Mouse (Mus musculus): ENCODE data around the gene Esr1. TPM values are rescaled to one million over a fixed set of nuclear protein-coding genes. Genes with fewer than 3 reads are reported as not detected.

The Esr1 gene
- polyA plus RNA-seq, 1 experiment from 2014 or later, result 0.05 TPM

DNA sequence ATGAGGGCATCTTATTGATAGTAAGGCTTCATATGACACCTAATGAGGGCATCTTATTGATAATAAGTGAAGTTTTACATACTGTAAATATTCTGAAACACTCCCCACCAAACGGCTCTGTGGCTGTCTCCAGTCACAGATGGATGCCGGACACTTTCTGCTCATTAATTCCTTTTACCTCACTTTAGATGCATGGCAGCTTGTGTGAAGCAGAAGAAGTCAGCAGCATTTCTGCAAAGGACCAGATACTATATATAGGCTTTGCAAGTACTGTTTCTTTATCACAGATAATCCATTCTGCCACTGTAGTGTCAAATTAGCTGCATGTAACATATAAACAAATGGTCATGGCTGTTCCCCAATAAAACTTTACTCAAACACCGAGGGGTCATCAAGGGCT, 274.1 kb downstream of the Esr1 start:
- H3K4me1 ChIP-seq (replicated peaks; ENCODE audit: control insufficient read depth, insufficient read depth, low read length), result no peaks in the 10 kb centered on the region
- ATAC-seq (replicated peaks; ENCODE audit: low FRiP score), result no peak
- no peaks in the 10 kb centered on the region for H3K36me3 ChIP-seq (ENCODE audit: control insufficient read depth, insufficient read depth, low read length)
- no peak overlapping the region for H3K9ac ChIP-seq (ENCODE audit: low read depth, low read length)
- no peaks in the 10 kb centered on the region for H3K27me3 ChIP-seq (replicated peaks; ENCODE audit: control insufficient read depth, insufficient read depth, low read length)
- WGBS, result 78% methylated on average over 3 of the region's 3 CpGs
- no peak overlapping the region for H3K4me2 ChIP-seq
- DNase-seq (ENCODE audit: low spot score), result no peak
- no peak overlapping the region for H3K27ac ChIP-seq (ENCODE audit: low read depth, low read length)
- no peak overlapping the region for H3K4me3 ChIP-seq (ENCODE audit: low read depth, low read length)
- H3K9me3 ChIP-seq (ENCODE audit: control insufficient read depth, low read length), result no peaks in the 10 kb centered on the region

GRCm38 (mm10) chr10:4885961-4886360, 274.6 kb downstream of the Esr1 start:
- no peaks in the 10 kb centered on the region for H3K9me3 ChIP-seq (ENCODE audit: control insufficient read depth, low read length)
- no peaks in the 10 kb centered on the region for H3K4me1 ChIP-seq (replicated peaks; ENCODE audit: control insufficient read depth, insufficient read depth, low read length)
- H3K27me3 ChIP-seq (replicated peaks; ENCODE audit: control insufficient read depth, insufficient read depth, low read length), result no peaks in the 10 kb centered on the region
- no peak overlapping the region for H3K27ac ChIP-seq (ENCODE audit: low read depth, low read length)
- H3K36me3 ChIP-seq (ENCODE audit: control insufficient read depth, insufficient read depth, low read length), result no peaks in the 10 kb centered on the region
- H3K4me2 ChIP-seq, result no peak overlapping the region
- no peak overlapping the region for H3K4me3 ChIP-seq (ENCODE audit: low read depth, low read length)
- 85% methylated on average over 8 of the region's 8 CpGs for WGBS
- ATAC-seq (replicated peaks; ENCODE audit: low FRiP score), result no peak
- no peak for DNase-seq (ENCODE audit: low spot score)
- no peak overlapping the region for H3K9ac ChIP-seq (ENCODE audit: low read depth, low read length)

- WGBS, result 55% methylated on average over 1 of the region's 1 CpGs
- no peak overlapping the region for H3K4me2 ChIP-seq
- H3K27ac ChIP-seq (ENCODE audit: low read depth, low read length), result no peak overlapping the region
- no peak for DNase-seq (ENCODE audit: low spot score)
- ATAC-seq (replicated peaks; ENCODE audit: low FRiP score), result no peak
- H3K9me3 ChIP-seq (ENCODE audit: control insufficient read depth, low read length), result no peaks in the 10 kb centered on the region
- no peak overlapping the region for H3K9ac ChIP-seq (ENCODE audit: low read depth, low read length)
- H3K4me3 ChIP-seq (ENCODE audit: low read depth, low read length), result no peak overlapping the region
- no peaks in the 10 kb centered on the region for H3K4me1 ChIP-seq (replicated peaks; ENCODE audit: control insufficient read depth, insufficient read depth, low read length)
- H3K27me3 ChIP-seq (replicated peaks; ENCODE audit: control insufficient read depth, insufficient read depth, low read length), result no peaks in the 10 kb centered on the region
- H3K36me3 ChIP-seq (ENCODE audit: control insufficient read depth, insufficient read depth, low read length), result no peaks in the 10 kb centered on the region
These were observed 282.1 kb downstream of the Esr1 start for GRCm38 (mm10) chr10:4893475-4893874.

DNA sequence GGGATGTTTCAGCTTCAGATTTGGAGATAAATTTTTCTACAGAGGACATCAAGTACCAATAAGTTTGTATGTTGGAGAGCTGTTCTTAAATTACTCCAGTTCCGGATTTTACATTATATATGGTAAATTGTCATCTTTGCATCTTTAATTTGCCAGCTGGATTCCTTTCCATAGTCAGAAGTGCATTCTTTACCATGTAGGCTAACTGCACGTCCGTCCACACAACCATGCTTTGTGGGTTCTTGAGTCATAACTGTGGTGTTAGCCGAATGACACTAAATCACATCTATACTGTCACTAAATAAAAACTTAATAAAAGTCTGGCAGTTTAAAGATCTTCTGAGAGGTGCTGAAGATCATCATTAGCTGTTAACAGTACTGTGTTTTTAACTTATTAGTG, 286.4 kb downstream of the Esr1 start:
- ATAC-seq (replicated peaks; ENCODE audit: low FRiP score) (no peak), DNase-seq (ENCODE audit: low spot score) (no peak)
- Histone ChIP-seq H3K36me3 (ENCODE audit: control insufficient read depth, insufficient read depth, low read length) (no peaks in the 10 kb centered on the region), H3K4me3 (ENCODE audit: low read depth, low read length) (no peak overlapping the region), H3K4me1 (replicated peaks; ENCODE audit: control insufficient read depth, insufficient read depth, low read length) (no peaks in the 10 kb centered on the region), H3K27ac (ENCODE audit: low read depth, low read length) (no peak overlapping the region), H3K9ac (ENCODE audit: low read depth, low read length) (no peak overlapping the region), H3K4me2 (no peak overlapping the region), H3K9me3 (ENCODE audit: control insufficient read depth, low read length) (no peaks in the 10 kb centered on the region), H3K27me3 (replicated peaks; ENCODE audit: control insufficient read depth, insufficient read depth, low read length) (no peaks in the 10 kb centered on the region)
- 90% methylated on average over 4 of the region's 4 CpGs for WGBS

DNA sequence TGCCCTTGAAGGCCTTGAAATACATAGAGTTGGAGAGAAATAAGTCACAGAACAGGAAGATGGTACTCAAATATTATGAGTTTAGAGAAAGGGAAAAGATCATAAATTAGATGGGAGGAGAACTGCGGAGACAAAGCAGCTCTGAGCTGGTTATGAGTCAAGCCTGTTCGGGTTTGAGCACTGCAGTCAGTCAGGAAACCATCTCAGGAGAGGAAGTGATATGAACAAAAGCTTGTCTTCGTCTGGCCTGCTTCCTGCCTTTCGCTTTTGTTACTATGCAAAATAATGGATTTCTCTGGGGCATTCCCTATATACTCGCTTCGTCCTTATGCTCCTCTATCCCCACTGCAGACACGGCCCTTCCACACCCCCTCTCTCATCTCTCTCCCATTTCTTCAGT, 288.9 kb downstream of the Esr1 start:
- H3K4me3 ChIP-seq (ENCODE audit: low read depth, low read length), result no peak overlapping the region
- no peak overlapping the region for H3K4me2 ChIP-seq
- H3K27ac ChIP-seq (ENCODE audit: low read depth, low read length), result no peak overlapping the region
- DNase-seq (ENCODE audit: low spot score) (no peak), ATAC-seq (replicated peaks; ENCODE audit: low FRiP score) (no peak; the same call in 1 of the 2 replicates)
- 65% methylated on average over 7 of the region's 7 CpGs for whole genome bisulfite sequencing
- no peak overlapping the region for H3K9ac ChIP-seq (ENCODE audit: low read depth, low read length)
- no peaks in the 10 kb centered on the region for H3K36me3 ChIP-seq (ENCODE audit: control insufficient read depth, insufficient read depth, low read length)
- no peaks in the 10 kb centered on the region for H3K27me3 ChIP-seq (replicated peaks; ENCODE audit: control insufficient read depth, insufficient read depth, low read length)
- no peaks in the 10 kb centered on the region for H3K4me1 ChIP-seq (replicated peaks; ENCODE audit: control insufficient read depth, insufficient read depth, low read length)
- H3K9me3 ChIP-seq (ENCODE audit: control insufficient read depth, low read length), result no peaks in the 10 kb centered on the region

DNA sequence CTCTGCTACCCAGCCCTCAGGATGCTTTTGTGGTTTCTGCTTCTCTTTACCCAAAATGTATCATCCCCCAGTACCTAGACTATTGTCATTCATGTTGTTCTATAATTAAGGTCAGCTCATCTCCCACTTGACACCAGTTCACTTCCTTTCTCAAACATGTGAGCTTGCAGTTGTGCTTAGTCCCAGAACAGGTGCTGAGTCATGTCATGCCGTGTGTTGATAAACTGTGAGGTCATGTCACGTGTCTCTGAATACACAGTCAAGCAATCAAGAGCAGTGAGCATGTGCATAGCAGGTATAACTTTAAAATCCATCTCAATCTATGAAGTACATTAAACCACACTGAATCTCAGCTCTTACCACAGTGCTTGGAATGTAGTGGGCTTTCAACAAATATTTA, 297.9 kb downstream of the Esr1 start:
- H3K4me2 ChIP-seq, result no peak overlapping the region
- no peaks in the 10 kb centered on the region for H3K27me3 ChIP-seq (replicated peaks; ENCODE audit: control insufficient read depth, insufficient read depth, low read length)
- H3K9me3 ChIP-seq (ENCODE audit: control insufficient read depth, low read length), result no peaks in the 10 kb centered on the region
- H3K4me3 ChIP-seq (ENCODE audit: low read depth, low read length), result no peak overlapping the region
- ATAC-seq (replicated peaks; ENCODE audit: low FRiP score) (no peak), DNase-seq (ENCODE audit: low spot score) (no peak)
- H3K27ac ChIP-seq (ENCODE audit: low read depth, low read length), result no peak overlapping the region
- H3K9ac ChIP-seq (ENCODE audit: low read depth, low read length), result no peak overlapping the region
- no peaks in the 10 kb centered on the region for H3K36me3 ChIP-seq (ENCODE audit: control insufficient read depth, insufficient read depth, low read length)
- no peaks in the 10 kb centered on the region for H3K4me1 ChIP-seq (replicated peaks; ENCODE audit: control insufficient read depth, insufficient read depth, low read length)
- WGBS, result 62% methylated on average over 2 of the region's 2 CpGs

DNA sequence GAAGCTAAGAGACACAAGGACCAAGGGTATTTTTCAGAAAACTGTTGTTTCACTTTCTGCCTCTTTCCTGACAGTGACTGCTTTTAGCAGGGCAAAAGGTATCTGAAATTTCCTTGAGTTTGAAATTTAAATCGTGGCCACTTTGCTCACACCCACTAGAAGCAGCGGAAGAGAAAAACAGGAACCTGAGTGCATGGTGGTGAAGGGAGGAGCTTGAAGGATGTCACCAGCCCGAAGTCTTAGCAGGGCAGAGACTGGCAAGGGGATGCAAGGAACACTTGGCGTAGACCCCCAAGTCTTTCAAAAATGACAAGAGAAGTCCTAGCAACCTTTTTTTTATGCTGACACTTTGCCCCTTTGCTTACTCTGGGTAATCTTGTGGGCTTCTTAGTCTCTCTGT, 299.1 kb downstream of the Esr1 start:
- DNase-seq (ENCODE audit: low spot score), result no peak
- H3K4me3 ChIP-seq (ENCODE audit: low read depth, low read length), result no peak overlapping the region
- no peak overlapping the region for H3K4me2 ChIP-seq
- no peaks in the 10 kb centered on the region for H3K36me3 ChIP-seq (ENCODE audit: control insufficient read depth, insufficient read depth, low read length)
- no peak for ATAC-seq (replicated peaks; ENCODE audit: low FRiP score)
- no peak overlapping the region for H3K9ac ChIP-seq (ENCODE audit: low read depth, low read length)
- H3K27me3 ChIP-seq (replicated peaks; ENCODE audit: control insufficient read depth, insufficient read depth, low read length), result no peaks in the 10 kb centered on the region
- H3K4me1 ChIP-seq (replicated peaks; ENCODE audit: control insufficient read depth, insufficient read depth, low read length), result no peaks in the 10 kb centered on the region
- WGBS, result 59% methylated on average over 4 of the region's 4 CpGs
- no peaks in the 10 kb centered on the region for H3K9me3 ChIP-seq (ENCODE audit: control insufficient read depth, low read length)
- H3K27ac ChIP-seq (ENCODE audit: low read depth, low read length), result no peak overlapping the region

- no peak overlapping the region for H3K4me3 ChIP-seq (ENCODE audit: low read depth, low read length)
- H3K4me2 ChIP-seq, result no peak overlapping the region
- 78% methylated on average over 4 of the region's 4 CpGs for WGBS
- no peak overlapping the region for H3K9ac ChIP-seq (ENCODE audit: low read depth, low read length)
- H3K4me1 ChIP-seq (replicated peaks; ENCODE audit: control insufficient read depth, insufficient read depth, low read length), result no peaks in the 10 kb centered on the region
- DNase-seq (ENCODE audit: low spot score), result no peak
- no peak overlapping the region for H3K27ac ChIP-seq (ENCODE audit: low read depth, low read length)
- no peaks in the 10 kb centered on the region for H3K27me3 ChIP-seq (replicated peaks; ENCODE audit: control insufficient read depth, insufficient read depth, low read length)
- no peak for ATAC-seq (replicated peaks; ENCODE audit: low FRiP score)
- no peaks in the 10 kb centered on the region for H3K9me3 ChIP-seq (ENCODE audit: control insufficient read depth, low read length)
- no peaks in the 10 kb centered on the region for H3K36me3 ChIP-seq (ENCODE audit: control insufficient read depth, insufficient read depth, low read length)
These were observed 307.7 kb downstream of the Esr1 start for GRCm38 (mm10) chr10:4919046-4919445.

DNA sequence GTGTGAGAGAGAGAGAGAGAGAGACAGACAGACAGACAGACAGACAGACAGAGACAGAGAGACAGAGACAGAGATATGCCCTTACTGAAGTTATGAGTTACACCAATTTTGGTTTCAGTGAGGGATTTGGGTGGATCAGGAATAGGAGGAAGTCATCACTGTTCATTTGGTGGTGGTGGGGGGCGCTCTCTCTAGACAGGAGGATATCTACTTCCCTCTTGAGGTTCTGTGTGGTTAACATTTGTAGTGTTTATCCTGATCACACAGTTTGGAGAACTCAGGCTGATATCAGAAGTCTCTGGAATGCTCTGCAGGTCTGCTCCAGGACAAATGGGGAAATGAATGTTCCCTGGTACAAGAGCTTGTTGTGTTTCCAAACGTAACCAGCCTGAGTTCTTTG, 312.2 kb downstream of the Esr1 start:
- DNase-seq (ENCODE audit: low spot score) (no peak), ATAC-seq (replicated peaks; ENCODE audit: low FRiP score) (no peak)
- no peaks in the 10 kb centered on the region for H3K36me3 ChIP-seq (ENCODE audit: control insufficient read depth, insufficient read depth, low read length)
- H3K4me2 ChIP-seq, result no peak overlapping the region
- no peak overlapping the region for H3K9ac ChIP-seq (ENCODE audit: low read depth, low read length)
- WGBS, result 57% methylated on average over 2 of the region's 2 CpGs
- H3K27me3 ChIP-seq (replicated peaks; ENCODE audit: control insufficient read depth, insufficient read depth, low read length), result no peaks in the 10 kb centered on the region
- no peak overlapping the region for H3K4me3 ChIP-seq (ENCODE audit: low read depth, low read length)
- H3K9me3 ChIP-seq (ENCODE audit: control insufficient read depth, low read length), result no peaks in the 10 kb centered on the region
- H3K27ac ChIP-seq (ENCODE audit: low read depth, low read length), result no peak overlapping the region
- no peaks in the 10 kb centered on the region for H3K4me1 ChIP-seq (replicated peaks; ENCODE audit: control insufficient read depth, insufficient read depth, low read length)

Data from liver, embryonic 11.5 days (tissue).